Mouse (Mus musculus): ENCODE results near the gene Gda.

Gene Gda

GRCm38 (mm10) chr19:21472121-21472780 lies 994 bp downstream of the Gda start:
- in situ Hi-C loops (cut with MboI; ENCODE audit: unreplicated experiment in 2 of 2) = loop anchor here (5.0 to 10.0 kb wide), 2 partner anchors 97 to 100 kb away; no protein-coding TSS in a partner anchor

- in situ Hi-C loops (cut with MboI; ENCODE audit: unreplicated experiment in 2 of 2) = no loop called here
These were observed 11.9 kb downstream of the Gda start for GRCm38 (mm10) chr19:21461221-21461960.

GRCm38 (mm10) chr19:21457461-21457860 lies 15.8 kb downstream of the Gda start:
- in situ Hi-C loops (cut with MboI; ENCODE audit: unreplicated experiment in 2 of 2) = no loop called here

- in situ Hi-C loops (cut with MboI; ENCODE audit: unreplicated experiment in 2 of 2) = no loop called here
These were observed 31.5 kb downstream of the Gda start for GRCm38 (mm10) chr19:21441787-21442186.

- in situ Hi-C loops (cut with MboI; ENCODE audit: unreplicated experiment in 2 of 2) = no loop called here
These were observed 32.4 kb downstream of the Gda start for GRCm38 (mm10) chr19:21440841-21441240.

DNA sequence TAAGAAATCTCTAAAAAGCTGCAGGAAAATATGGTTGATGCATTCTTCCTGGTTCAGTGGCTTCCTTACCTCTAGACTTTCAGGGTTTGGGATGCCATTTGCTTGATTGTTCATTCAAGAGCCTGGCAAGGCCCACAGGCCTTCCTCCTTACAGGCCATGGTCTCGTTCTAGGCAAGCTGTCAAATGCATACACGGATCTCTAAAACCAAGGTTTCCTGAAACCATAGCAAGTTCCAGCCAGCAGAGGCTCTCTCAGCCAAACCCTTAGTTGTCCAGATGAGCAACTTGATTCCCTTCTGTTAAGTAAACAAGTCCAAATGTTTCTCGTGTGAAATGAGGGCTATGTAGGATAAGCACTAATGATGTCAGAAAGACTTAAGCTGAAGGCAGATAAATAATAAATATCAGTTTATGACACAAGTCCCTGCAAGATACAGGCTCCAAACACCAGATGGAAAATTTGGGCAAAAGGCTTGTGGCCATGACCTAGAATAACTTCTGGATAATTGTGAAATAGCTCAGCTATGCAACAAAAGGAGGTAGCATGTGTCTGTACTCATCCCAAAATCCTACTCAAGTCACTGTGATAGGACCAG lies 34.0 kb downstream of the Gda start:
- in situ Hi-C loops (cut with MboI; ENCODE audit: unreplicated experiment in 2 of 2) = no loop called here

GRCm38 (mm10) chr19:21436566-21436965 lies 36.7 kb downstream of the Gda start:
- in situ Hi-C loops (cut with MboI; ENCODE audit: unreplicated experiment in 2 of 2) = no loop called here

GRCm38 (mm10) chr19:21433348-21433747 lies 39.9 kb downstream of the Gda start:
- in situ Hi-C loops (cut with MboI; ENCODE audit: unreplicated experiment in 2 of 2) = no loop called here

DNA sequence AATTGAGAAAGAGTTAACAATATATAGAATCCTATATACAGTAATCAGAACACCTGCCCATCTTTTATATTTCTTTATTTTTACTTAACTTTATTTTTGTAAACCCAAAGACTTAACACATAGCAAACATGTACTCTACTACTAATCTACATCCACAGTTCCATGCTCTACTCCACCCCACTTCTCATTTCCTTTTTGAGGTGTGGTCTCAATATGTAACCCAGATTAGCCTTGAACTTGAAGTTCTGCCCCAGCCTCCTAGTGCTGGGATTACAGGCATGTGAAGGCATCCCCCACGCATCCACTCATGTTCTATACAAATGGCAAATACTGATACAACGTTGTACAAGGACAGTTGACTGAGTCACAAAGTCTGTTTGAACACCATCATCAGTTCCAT lies 40.4 kb downstream of the Gda start:
- in situ Hi-C loops (cut with MboI; ENCODE audit: unreplicated experiment in 2 of 2) = no loop called here

GRCm38 (mm10) chr19:21432286-21432685 lies 41.0 kb downstream of the Gda start:
- in situ Hi-C loops (cut with MboI; ENCODE audit: unreplicated experiment in 2 of 2) = no loop called here

DNA sequence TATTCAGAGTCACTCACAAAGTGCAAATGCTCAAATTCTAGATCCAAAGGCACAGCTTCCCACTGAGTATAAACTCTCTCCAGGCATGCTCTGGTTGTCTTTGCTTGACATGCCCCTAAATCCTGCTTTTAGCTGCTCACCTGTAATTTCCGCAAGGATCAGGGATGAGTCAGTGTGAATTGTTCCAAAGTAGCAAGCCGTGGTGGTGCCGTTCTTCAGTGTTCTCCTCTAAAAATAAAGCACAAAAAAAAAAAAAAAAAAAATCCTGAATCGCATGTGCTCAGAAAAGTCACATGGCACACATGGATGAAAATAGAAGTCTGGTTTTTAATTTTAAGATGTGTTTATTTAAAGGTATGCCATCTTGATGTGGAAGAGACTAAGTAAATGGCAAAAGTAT lies 47.9 kb downstream of the Gda start:
- in situ Hi-C loops (cut with MboI; ENCODE audit: unreplicated experiment in 2 of 2) = no loop called here

- in situ Hi-C loops (cut with MboI; ENCODE audit: unreplicated experiment in 2 of 2) = loop anchor here in 1 of 2 experiments (25.0 kb wide), 1 partner anchor 1864 kb away; no protein-coding TSS in a partner anchor
These were observed 49.5 kb downstream of the Gda start for GRCm38 (mm10) chr19:21423731-21424130.

DNA sequence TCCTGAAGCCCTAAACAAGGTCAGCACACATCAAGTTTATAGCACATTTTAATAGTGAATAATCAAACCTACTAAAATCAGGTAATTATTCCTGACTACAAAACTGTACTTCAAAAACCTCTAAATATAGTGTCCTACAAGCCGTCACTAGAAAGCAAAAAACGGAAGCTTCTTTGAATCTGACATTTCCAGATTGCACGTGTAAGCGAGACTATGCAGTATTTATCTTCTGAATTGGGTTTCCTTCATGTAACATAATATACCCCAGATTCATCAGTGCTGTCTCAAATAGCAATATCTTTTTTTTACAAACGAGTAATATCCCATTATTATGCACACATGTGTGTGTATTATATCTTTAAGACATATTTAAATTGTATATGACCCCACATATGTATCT lies 54.8 kb downstream of the Gda start:
- in situ Hi-C loops (cut with MboI; ENCODE audit: unreplicated experiment in 2 of 2) = loop anchor here in 1 of 2 experiments (25.0 kb wide), 1 partner anchor 1869 kb away; no protein-coding TSS in a partner anchor

GRCm38 (mm10) chr19:21415377-21415776 lies 57.9 kb downstream of the Gda start:
- in situ Hi-C loops (cut with MboI; ENCODE audit: unreplicated experiment in 2 of 2) = loop anchor here in 1 of 2 experiments (25.0 kb wide), 1 partner anchor 1872 kb away; no protein-coding TSS in a partner anchor

- in situ Hi-C loops (cut with MboI; ENCODE audit: unreplicated experiment in 2 of 2) = loop anchor here in 1 of 2 experiments (25.0 kb wide), 1 partner anchor 1878 kb away; no protein-coding TSS in a partner anchor
These were observed 64.1 kb downstream of the Gda start for GRCm38 (mm10) chr19:21409178-21409577.

GRCm38 (mm10) chr19:21407363-21407762 lies 65.9 kb downstream of the Gda start:
- in situ Hi-C loops (cut with MboI; ENCODE audit: unreplicated experiment in 2 of 2) = loop anchor here in 1 of 2 experiments (25.0 kb wide), 1 partner anchor 1880 kb away; no protein-coding TSS in a partner anchor

- in situ Hi-C loops (cut with MboI; ENCODE audit: unreplicated experiment in 2 of 2) = loop anchor here (25.0 kb wide), 2 partner anchors 986 to 1739 kb away; partner anchors contain the start of gene Klf9 (in 2 of the 2)
These were observed 75.3 kb downstream of the Gda start for GRCm38 (mm10) chr19:21397994-21398393.

DNA sequence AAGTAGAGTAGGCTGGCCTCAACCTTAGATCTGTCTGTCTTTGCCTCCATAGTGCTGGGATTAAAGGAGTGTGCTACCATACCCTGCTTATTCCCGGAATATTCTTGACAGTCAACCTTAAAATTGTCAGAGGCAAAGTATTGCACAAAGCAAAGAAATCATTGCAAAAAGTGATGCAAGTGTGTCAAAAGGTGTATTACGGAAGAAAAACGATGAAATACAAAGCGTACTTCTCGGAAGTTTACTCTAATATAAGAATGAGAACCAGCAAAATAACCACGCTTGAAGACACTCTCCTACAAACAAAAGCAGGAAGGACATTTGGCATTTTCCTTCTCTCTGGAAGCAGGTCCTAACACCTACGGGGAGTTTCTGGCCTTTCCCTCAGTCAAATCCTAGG lies 76.9 kb downstream of the Gda start:
- in situ Hi-C loops (cut with MboI; ENCODE audit: unreplicated experiment in 2 of 2) = loop anchor here (25.0 kb wide), 2 partner anchors 984 to 1741 kb away; partner anchors contain the start of gene Klf9 (in 2 of the 2)

GRCm38 (mm10) chr19:21390904-21391303 lies 82.3 kb downstream of the Gda start:
- in situ Hi-C loops (cut with MboI; ENCODE audit: unreplicated experiment in 2 of 2) = loop anchor here (25.0 kb wide), 2 partner anchors 979 to 1746 kb away; partner anchors contain the start of gene Klf9 (in 2 of the 2)

GRCm38 (mm10) chr19:21386842-21387241 lies 86.4 kb downstream of the Gda start:
- in situ Hi-C loops (cut with MboI; ENCODE audit: unreplicated experiment in 2 of 2) = loop anchor here (5.0 to 25.0 kb wide), 4 partner anchors 115 to 1750 kb away; partner anchors contain the start of genes Klf9 (in 2 of the 2) and Zfand5 (in 2 of the 2)

DNA sequence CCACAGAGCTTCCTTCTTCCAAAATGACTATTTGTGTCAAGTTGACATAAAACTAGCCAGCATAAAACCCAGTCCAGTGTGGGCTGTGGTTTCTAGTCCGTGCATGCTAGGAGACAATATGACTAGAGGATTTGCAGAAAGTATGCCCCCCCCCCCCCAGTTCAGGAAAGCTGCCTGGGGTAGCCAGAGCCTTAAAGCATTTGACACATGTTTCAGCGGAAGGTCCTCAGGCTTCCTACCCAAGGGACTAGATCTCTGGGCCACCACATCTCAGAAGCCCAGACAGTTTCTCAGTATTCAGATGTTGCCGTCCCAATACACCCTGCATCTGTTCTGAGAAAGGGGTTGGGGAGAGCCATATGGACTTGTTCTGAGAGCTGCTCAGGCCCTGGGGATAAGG lies 89.0 kb downstream of the Gda start:
- in situ Hi-C loops (cut with MboI; ENCODE audit: unreplicated experiment in 2 of 2) = loop anchor here (5.0 to 25.0 kb wide), 4 partner anchors 68 to 1753 kb away; partner anchors contain the start of gene Klf9 (in 2 of the 2)
